Mouse (Mus musculus): ENCODE measurements around the gene Dmrta1. TPM values are rescaled to one million over a fixed set of nuclear protein-coding genes. Genes with fewer than 3 reads are reported as not detected.

The Dmrta1 gene
- polyA plus RNA-seq (2012; rRNA removed) = 0.19 and 0.38 TPM in 2 replicates

DNA sequence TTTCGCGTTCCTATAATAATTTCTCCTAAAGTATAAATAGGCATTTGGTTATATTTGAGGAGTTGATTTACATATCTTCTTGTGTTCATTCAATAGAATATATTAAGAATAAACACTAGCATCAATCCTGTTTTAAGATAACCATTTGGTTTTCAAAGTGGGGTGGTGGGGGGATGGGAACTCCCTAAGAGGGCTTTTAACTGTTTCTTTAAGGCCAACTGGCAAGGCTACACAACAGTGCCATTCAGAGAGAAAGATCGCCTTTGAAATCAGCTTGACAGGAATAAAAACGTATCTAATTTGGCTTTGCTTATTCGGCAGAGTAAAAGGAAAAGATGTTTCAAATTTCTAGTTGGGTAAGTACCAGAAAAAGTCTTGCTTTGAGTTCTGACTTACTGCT, at the start of gene Dmrta1:
TSS of gene Dmrta1 (plus strand) at position 242 of the 400 bp plus-strand sequence.
- Histone ChIP-seq H3K4me1 (ENCODE audit: control insufficient read depth, insufficient read depth, low read length) (no peaks in the 10 kb centered on the region), H3K4me3 (ENCODE audit: insufficient read depth, low read length) (no peak within 1 kb of the TSS), H3K27ac (ENCODE audit: insufficient read depth, low read length) (no peak within 1 kb of the TSS)
- TF ChIP-seq POLR2A (IDR thresholded peaks at IDR 0.05; ENCODE audit: extremely low read depth, insufficient read depth, low read length) (no peak), CTCF (IDR thresholded peaks at IDR 0.05; ENCODE audit: extremely low read depth, insufficient read depth, low read length) (no peak)

DNA sequence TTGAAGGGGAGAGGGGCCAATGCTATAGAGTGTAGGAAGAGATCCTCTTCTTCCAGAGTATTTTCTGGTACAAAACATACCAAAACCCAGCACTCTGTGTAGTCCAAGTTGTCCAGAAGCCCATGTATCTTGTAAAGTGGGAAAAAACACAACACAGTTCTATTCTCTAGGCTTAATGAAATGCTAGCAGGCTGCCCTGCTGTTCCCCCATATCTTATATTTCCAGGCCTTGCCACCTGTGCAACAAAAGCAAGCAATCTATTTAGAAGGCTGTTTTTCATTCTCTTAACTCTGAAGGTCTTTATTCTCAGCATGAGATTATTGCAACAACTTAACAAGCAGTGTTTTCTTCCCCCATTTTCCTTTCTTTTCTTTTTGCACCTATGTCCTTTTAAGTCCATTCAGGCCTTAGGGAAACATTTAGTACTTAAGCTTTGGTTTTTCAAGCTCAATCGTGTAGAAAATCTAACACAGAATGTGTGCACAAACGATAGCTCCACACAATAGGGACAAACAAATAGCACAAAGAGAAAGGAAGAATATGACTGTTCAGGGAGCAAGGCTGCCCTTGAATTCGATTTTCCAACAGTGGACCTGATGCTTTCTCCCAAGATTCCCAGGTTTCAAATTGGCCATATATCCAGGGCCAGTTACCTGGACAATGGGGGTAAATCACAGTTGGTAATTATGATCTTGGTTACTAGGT, 48.7 kb upstream of the Dmrta1 start:
- Histone ChIP-seq H3K27ac (ENCODE audit: insufficient read depth, low read length) (no peak overlapping the region), H3K4me1 (ENCODE audit: control insufficient read depth, insufficient read depth, low read length) (no peaks in the 10 kb centered on the region), H3K4me3 (ENCODE audit: insufficient read depth, low read length) (no peak overlapping the region)
- TF ChIP-seq CTCF (IDR thresholded peaks at IDR 0.05; ENCODE audit: extremely low read depth, insufficient read depth, low read length) (no peak), POLR2A (IDR thresholded peaks at IDR 0.05; ENCODE audit: extremely low read depth, insufficient read depth, low read length) (no peak)

DNA sequence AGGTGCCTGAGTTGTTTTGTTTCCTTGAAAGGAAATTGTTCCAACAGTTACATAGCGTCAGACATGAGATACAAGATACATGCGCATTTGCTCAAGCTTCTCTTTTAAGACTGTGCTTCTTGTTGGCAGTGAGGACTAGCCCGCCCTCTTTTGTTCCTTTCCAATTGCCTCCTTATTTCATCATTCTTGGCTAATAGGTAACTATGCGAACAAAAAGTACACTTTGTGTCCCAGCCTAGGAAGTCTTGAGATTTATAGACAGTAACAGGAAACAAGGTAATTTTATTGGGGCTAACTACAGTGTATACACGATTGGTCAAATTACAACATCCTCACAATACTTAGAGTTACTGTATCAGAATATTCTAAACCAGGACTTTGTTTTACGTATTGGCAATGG, 47.7 kb upstream of the Dmrta1 start:
- no peaks in the 10 kb centered on the region for H3K4me1 ChIP-seq (ENCODE audit: control insufficient read depth, insufficient read depth, low read length)
- TF ChIP-seq POLR2A (IDR thresholded peaks at IDR 0.05; ENCODE audit: extremely low read depth, insufficient read depth, low read length) (no peak), CTCF (IDR thresholded peaks at IDR 0.05; ENCODE audit: extremely low read depth, insufficient read depth, low read length) (no peak)
- no peak overlapping the region for H3K27ac ChIP-seq (ENCODE audit: insufficient read depth, low read length)
- H3K4me3 ChIP-seq (ENCODE audit: insufficient read depth, low read length) = no peak overlapping the region

DNA sequence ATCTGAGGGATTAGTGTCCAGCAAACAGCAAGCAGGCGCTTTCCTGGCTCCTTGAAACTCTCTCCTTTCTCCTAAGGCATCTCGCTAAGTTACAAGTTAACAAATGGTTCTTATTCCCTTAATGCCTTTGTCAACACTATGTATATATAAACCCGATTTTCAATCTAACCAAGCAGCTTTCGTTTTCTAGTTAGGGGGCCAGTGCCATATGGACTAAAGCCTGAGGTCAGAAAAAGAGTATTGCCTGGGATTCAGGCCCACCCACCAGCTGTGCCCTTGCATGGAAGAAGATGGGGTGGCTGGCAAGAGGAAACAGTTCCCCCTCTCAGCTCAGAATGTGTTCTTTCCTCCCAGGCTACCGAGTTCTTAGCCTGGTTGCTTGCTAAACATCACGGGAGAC, 40.6 kb upstream of the Dmrta1 start:
- TF ChIP-seq POLR2A (IDR thresholded peaks at IDR 0.05; ENCODE audit: extremely low read depth, insufficient read depth, low read length) = no peak
- no peak for TF ChIP-seq CTCF (IDR thresholded peaks at IDR 0.05; ENCODE audit: extremely low read depth, insufficient read depth, low read length)
- H3K4me3 ChIP-seq (ENCODE audit: insufficient read depth, low read length) = no peak overlapping the region
- H3K4me1 ChIP-seq (ENCODE audit: control insufficient read depth, insufficient read depth, low read length) = no peaks in the 10 kb centered on the region
- no peak overlapping the region for H3K27ac ChIP-seq (ENCODE audit: insufficient read depth, low read length)

DNA sequence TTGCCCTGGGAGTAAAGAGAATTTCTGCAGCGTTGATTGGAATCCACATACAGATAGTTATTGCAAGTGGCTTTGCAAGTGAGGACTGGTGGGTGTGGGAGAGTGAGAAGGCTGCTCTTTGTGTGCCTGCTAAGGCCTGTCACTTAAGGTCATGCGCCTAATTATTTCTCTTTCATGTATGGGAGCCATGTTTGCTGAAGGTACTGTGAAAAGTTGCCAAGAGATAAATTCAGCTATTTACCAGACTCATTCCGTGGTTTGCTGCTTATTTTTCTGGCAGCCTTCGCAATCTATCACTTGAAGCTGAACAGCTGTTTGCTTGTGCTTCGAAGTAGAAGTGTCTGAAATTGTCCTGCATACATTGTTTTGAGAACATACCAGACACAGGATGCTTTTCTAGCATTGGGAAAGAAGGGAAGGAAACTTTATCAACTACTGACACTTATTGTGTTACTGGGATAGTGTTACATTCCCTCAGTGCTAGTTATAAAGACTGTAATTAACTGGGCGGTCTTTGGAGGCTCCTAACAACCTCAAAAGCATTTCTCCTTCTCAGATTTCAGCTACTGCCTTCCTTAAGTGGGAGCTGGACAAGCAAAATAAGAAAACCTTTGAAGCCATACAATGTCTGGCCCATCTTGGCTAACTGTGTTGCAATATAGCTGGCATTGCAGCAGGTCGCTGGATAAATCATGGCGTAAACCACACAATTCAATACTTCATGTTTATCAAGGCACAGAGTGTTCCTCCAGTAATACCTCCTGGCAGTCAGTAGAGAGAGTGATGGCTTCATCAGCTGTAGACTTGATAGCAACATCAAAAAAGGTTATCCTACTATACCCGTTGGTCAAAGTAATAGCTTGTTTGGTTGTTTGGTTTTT, 34.8 kb upstream of the Dmrta1 start:
- TF ChIP-seq POLR2A (IDR thresholded peaks at IDR 0.05; ENCODE audit: extremely low read depth, insufficient read depth, low read length) (no peak), CTCF (IDR thresholded peaks at IDR 0.05; ENCODE audit: extremely low read depth, insufficient read depth, low read length) (no peak)
- Histone ChIP-seq H3K27ac (ENCODE audit: insufficient read depth, low read length) (no peak overlapping the region), H3K4me3 (ENCODE audit: insufficient read depth, low read length) (no peak overlapping the region), H3K4me1 (ENCODE audit: control insufficient read depth, insufficient read depth, low read length) (no peaks in the 10 kb centered on the region)

DNA sequence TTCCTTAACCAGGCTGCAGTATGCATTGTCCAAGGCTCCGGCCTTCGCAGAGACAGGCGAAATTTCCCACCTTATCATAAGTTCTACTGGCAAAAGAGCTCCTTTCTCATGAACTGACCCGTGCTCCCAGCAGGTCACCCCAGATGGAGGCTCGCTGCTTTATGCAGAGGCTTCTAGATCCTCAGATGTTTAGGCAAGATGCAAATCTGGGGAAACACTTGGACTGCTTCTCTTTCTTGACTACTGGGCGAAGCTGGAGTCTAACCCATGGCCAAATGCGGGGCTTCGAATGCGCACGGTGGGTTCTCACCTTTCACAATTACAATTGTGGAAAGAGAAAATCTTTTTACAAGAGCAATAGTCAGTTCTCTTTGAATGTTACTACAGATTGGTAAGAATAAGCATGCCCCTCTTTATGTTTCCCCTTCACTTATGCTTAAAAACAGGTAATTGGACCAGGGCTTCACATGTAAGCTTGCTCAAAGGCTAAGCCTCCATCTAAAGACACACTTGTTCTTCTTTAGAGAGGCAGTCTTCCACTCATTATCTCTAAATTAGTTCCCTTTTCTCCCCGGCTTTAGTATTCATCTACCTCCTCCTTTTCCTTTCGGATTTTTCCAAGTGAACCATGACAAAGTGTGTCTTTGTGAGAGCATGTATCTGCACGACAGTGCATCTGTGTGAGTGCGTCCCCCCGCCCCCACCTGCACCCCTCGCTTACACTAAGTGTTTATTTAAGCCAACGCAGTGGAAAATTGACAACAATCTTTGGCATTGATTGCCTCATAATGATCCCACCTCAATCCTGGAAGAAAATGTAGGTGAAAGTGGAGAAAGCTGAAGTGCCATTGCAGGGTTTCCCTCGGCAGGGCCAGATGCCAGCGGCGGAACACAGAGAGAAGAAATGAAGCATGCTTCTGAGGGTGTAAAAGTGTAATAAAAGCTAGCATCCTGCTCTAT, 28.6 kb upstream of the Dmrta1 start:
- H3K4me3 ChIP-seq (ENCODE audit: insufficient read depth, low read length) = no peak overlapping the region

DNA sequence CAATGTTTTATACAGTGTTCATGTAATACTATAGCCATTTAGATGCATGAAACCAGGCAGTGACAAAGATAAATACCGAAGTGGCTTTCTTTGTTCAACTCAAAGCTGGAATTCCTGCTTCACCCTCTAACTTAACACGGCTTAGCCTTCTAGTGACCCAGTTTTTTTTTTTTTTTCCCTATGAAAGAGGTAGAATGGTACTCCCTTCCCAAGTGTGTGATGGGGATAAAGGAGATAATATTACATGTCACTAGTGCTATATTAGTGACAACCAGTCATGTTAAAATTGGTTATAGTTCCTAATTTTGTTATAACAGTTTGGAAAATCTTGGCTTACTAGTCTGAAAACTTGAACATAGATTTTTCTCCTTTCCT, 27.9 kb upstream of the Dmrta1 start:
- H3K4me1 ChIP-seq (ENCODE audit: control insufficient read depth, insufficient read depth, low read length) = no peaks in the 10 kb centered on the region
- TF ChIP-seq CTCF (IDR thresholded peaks at IDR 0.05; ENCODE audit: extremely low read depth, insufficient read depth, low read length) (no peak), POLR2A (IDR thresholded peaks at IDR 0.05; ENCODE audit: extremely low read depth, insufficient read depth, low read length) (no peak)
- no peak overlapping the region for H3K4me3 ChIP-seq (ENCODE audit: insufficient read depth, low read length)
- H3K27ac ChIP-seq (ENCODE audit: insufficient read depth, low read length) = no peak overlapping the region

More for the DNA sequence above, 28.6 kb upstream of the Dmrta1 start:
- TF ChIP-seq CTCF (IDR thresholded peaks at IDR 0.05; ENCODE audit: extremely low read depth, insufficient read depth, low read length) = no peak
- TF ChIP-seq POLR2A (IDR thresholded peaks at IDR 0.05; ENCODE audit: extremely low read depth, insufficient read depth, low read length) = no peak
- Histone ChIP-seq H3K27ac (ENCODE audit: insufficient read depth, low read length) (no peak overlapping the region), H3K4me1 (ENCODE audit: control insufficient read depth, insufficient read depth, low read length) (no peaks in the 10 kb centered on the region)

DNA sequence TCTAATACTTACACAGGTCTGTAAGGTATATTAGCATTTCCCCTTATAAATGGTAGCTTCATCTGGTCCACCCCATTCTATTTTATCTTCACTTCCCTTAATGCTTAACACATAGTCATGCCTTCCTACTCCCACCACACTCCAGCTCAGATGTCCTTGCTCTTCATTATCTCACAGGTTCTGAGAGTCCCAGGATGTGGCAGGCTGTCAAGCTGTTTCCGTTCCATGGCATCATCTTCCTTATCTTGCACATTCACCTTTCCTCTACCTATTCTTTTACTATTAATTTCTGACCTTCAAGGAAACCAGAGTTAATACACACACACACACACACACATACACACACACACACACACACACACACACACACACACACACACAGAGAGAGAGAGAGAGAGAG, 27.5 kb upstream of the Dmrta1 start:
- TF ChIP-seq POLR2A (IDR thresholded peaks at IDR 0.05; ENCODE audit: extremely low read depth, insufficient read depth, low read length) = no peak
- TF ChIP-seq CTCF (IDR thresholded peaks at IDR 0.05; ENCODE audit: extremely low read depth, insufficient read depth, low read length) = no peak
- Histone ChIP-seq H3K4me1 (ENCODE audit: control insufficient read depth, insufficient read depth, low read length) (no peaks in the 10 kb centered on the region), H3K27ac (ENCODE audit: insufficient read depth, low read length) (no peak overlapping the region), H3K4me3 (ENCODE audit: insufficient read depth, low read length) (no peak overlapping the region)

DNA sequence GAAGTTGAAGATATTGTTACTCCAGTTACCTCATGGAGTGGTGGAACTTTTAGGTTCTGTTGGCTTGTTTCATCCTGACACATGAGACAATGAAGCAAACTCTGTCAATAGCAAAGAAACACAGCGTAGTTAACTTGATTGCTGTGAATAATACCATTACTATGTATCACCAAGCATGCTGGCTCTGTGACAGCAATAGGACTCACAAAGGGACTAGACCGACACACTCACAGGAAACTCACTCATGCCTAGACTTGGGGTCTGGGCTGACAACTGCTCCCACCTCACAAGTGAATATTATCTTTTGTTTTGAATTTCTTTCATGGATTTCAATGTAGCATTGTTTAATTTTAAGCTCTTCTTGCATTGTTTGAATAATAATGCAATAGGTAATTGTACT, 15.8 kb upstream of the Dmrta1 start:
- H3K27ac ChIP-seq (ENCODE audit: insufficient read depth, low read length) = no peak overlapping the region
- H3K4me3 ChIP-seq (ENCODE audit: insufficient read depth, low read length) = no peak overlapping the region
- no peak for TF ChIP-seq POLR2A (IDR thresholded peaks at IDR 0.05; ENCODE audit: extremely low read depth, insufficient read depth, low read length)
- H3K4me1 ChIP-seq (ENCODE audit: control insufficient read depth, insufficient read depth, low read length) = no peaks in the 10 kb centered on the region

Measured in cortical plate, adult 2 months (tissue).